Mouse (Mus musculus) cortical plate, adult 2 months (tissue): Measurements from ENCODE around the gene Has3. TPM values are rescaled to one million over a fixed set of nuclear protein-coding genes. Genes with fewer than 3 reads are reported as not detected.
A peak's percentile ranks its signal among the peaks of the same experiment; 100 is the strongest.

Source experiments
- H3K27ac ChIP-seq: fragments of 200-500 bp; 2 replicates; pipeline ENCODE4 v1.5.1; 2012; ENCODE audit warnings: low read length, control low read depth, inconsistent platforms; ENCODE audit not compliant: insufficient read depth
- H3K4me1 ChIP-seq: fragments of 200-500 bp; 2 replicates; pipeline ENCODE4 v1.6.1; 2011; ENCODE audit warnings: low read length; ENCODE audit not compliant: control insufficient read depth, insufficient read depth
- H3K4me3 ChIP-seq: fragments of 200-500 bp; 2 replicates; pipeline ENCODE4 v1.5.1; 2011; ENCODE audit warnings: mild to moderate bottlenecking, low read length, control low read depth; ENCODE audit not compliant: insufficient read depth
- CTCF ChIP-seq: fragments of 200-500 bp; IDR thresholded peaks from 2 replicates; pipeline ENCODE4 v1.5.1; 2011; ENCODE audit warnings: mild to moderate bottlenecking, control low read depth, low read length; ENCODE audit not compliant: insufficient read depth; ENCODE audit errors: extremely low read depth
- POLR2A ChIP-seq: fragments of 200-500 bp; IDR thresholded peaks from 2 replicates; pipeline ENCODE4 v1.6.1; 2011; ENCODE audit warnings: mild to moderate bottlenecking, low read length, control low read depth; ENCODE audit not compliant: insufficient read depth; ENCODE audit errors: extremely low read depth
- polyA plus RNA-seq: library from polyadenylated mRNA; depleted of rRNA; stranded (reverse); fragments of >200 nt; gene quantifications from 2 replicates; pipeline ENCODE4 v1.2.3, GENCODE M21; 2012

The Has3 gene
- polyA plus RNA-seq, 1 experiment = 0.92 TPM

DNA sequence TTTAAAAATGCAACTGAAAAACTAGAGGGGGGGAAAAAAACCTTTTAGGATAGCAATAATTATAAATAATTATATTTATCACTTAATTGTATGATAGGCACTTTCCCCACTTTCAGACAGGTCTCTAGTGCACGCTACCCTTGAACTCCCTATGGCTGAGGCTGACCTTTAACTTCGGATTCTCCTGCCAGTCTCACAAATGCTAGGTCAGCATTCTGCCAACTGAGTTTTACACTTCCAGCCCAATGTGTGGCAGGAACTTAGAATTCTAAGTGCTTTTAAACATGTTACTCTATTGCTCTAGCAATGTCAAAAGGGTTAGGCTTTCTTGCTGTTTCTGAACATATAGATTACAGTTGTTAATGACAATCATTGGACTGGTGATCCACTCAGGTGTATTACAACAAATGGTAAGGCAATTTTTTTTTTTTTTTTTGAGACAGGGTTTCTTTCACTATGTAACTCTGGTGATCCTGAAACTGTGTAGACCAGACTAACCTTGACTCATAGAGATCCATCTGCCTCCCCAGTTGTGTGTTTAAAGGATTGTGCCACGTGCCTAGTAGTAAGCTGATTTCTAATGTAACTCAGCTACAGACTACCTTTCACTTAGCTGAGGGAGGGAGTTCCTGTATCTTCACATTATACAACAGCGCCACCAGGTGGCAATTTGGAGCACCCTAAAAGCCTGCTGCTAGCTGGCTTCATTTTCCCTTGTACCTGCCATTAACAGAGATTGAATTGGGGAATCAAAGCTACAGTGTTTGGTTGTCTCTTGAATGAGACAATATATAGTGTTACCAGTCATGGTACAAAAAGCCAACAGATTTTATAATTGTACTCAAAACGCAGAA, 17.5 kb downstream of the Has3 start:
- TF ChIP-seq POLR2A (no peak), CTCF (peak; percentile 89)
- H3K27ac ChIP-seq = no peak overlapping the region
- H3K4me1 ChIP-seq = peaks cover 2% of the 10 kb centered on the region; the same call in 1 of the 2 replicates
- no peak overlapping the region for H3K4me3 ChIP-seq

DNA sequence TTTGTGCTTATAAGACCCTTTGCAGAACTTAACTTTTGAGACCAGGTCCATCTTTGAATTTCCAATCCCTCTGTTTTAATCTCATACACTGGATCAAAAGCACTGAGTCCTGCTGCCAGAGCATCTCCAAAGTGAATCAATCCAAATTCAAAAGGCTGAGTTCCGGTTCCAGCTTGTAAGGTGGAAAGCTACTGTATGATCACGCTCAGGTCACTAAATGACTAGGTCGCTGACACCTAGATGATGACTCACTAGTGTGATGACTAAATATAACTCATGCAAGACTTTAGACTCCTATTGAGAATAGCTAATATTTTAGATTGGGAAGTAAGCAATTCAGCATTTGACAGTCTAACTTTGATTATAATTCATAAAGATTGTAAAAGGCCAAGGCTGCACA, 18.8 kb downstream of the Has3 start:
- H3K4me1 ChIP-seq = peaks cover 2% of the 10 kb centered on the region; the same call in 1 of the 2 replicates
- no peak overlapping the region for H3K4me3 ChIP-seq
- no peak overlapping the region for H3K27ac ChIP-seq
- no peak for TF ChIP-seq CTCF
- no peak for TF ChIP-seq POLR2A

DNA sequence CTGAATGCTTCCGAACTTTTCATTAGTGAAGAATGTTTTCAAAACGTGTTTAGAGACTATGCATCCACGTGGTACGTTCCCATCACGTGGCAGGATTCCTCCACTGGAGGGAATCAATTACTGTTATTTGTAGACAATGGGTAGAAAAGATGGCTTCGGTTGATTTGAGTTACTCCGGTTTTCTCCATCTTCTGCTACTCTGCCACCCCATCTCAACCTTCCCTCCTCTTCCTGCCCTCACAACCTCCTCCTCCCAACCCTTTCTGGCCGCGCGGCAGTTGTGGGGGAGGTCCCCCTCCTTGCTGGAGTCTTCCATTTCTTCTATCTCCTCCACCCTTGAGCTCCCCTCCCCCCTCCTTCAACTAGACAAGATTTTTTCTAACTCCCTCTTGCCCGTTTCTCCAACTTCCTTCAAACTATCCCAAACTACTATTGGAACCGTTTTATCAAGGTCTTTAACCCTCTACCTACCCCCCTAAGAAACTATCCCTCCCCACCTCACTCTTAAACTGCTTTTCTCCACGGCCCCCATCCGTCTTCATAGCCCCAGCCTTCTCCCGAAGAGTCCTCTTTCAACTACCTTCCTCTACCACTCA, 22.3 kb downstream of the Has3 start:
- peaks cover 4% of the 10 kb centered on the region; the same call in 1 of the 2 replicates for H3K4me1 ChIP-seq
- H3K27ac ChIP-seq = no peak overlapping the region
- TF ChIP-seq POLR2A = no peak
- no peak for TF ChIP-seq CTCF
- H3K4me3 ChIP-seq = peak overlapping the region; percentile 79

- Histone ChIP-seq H3K4me1 (peaks cover 4% of the 10 kb centered on the region; the same call in 1 of the 2 replicates), H3K27ac (no peak overlapping the region), H3K4me3 (peak overlapping the region; percentile 79)
- no peak for TF ChIP-seq CTCF
- TF ChIP-seq POLR2A = no peak
Observed at GRCm38 (mm10) chr8:106892806-106893451, 22.9 kb downstream of the Has3 start.

DNA sequence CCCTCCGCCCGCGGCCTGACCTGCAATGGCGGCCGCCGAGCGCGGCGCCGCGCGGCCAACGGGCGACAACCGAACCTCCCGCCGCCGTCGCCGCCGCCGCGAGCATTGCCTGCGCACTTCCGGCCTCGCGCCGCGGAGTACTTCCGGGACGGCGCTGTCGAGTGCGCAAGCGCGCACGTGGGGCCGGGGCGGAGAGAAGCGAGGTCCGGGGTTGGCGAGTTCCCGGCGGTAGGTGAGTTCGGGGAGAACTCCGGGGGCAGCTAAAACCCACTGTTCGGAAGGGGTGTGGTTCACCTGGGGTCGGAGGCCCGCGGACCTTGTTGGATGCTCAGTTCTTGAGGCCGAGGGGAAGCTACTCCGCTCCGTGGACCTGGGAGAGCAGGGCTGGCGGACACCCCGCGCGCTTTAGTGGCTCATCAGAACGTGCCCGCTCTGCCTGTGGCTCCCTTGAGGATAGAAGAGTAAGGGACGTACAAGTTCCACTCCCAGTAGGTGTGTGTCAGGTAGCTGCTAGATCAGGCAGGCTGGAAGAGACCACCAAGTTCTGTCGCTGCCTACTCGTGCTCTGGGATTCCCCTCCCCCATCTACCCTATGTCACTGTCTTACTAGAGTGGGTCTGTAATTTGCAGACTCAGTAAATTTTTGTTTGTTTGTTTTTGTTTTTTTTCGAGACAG, 23.6 kb downstream of the Has3 start, which contains the start of gene Utp4:
TSS of gene Utp4 (plus strand) at position 156 of the 676 bp plus-strand sequence.
- Histone ChIP-seq H3K4me3 (peak within 1 kb of the TSS; percentile 79), H3K4me1 (peaks cover 4% of the 10 kb centered on the region; the same call in 1 of the 2 replicates), H3K27ac (0 out of 2 replicates have a peak within 1 kb of the TSS, but pooled peaks have one; percentile 33)
- TF ChIP-seq CTCF (no peak), POLR2A (peak; percentile 31; the same call in 1 of the 2 replicates)

GRCm38 (mm10) chr8:106899473-106899872, 29.4 kb downstream of the Has3 start:
- no peak overlapping the region for H3K4me3 ChIP-seq
- H3K27ac ChIP-seq = no peak overlapping the region
- TF ChIP-seq POLR2A (no peak), CTCF (no peak)
- peaks cover 2% of the 10 kb centered on the region; the same call in 1 of the 2 replicates for H3K4me1 ChIP-seq

DNA sequence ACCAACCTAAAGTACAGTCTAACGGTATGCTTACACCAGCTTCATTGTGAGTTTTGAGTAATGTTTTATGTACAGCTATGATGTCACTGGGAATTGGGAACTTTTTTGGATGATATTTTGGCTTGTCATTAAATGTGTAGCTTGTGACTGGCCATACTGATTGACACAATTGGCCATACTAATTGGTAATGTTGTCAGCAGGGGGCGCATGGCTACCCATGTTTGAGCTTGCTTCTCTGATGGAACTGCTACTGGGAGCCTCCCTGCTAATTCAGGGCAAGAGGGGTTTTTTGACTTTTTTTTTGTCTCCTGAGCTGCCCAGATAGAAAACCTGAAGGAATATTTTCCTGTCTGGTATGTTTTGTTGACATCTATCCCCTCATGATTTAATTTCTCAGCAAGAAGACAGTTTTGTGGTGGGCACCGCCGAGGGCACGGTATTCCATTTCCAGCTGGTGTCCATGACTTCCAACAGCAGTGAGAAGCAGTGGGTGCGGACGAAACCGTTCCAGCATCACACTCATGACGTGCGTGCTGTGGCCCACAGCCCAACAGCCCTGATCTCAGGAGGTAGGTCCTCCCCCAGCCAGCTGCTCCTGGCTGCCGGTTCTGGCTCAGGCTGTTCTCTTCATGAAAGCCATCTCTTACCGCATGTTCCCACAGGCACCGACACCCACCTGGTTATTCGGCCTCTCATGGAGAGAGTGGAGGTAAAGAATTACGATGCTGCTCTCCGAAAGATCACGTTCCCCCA, 35.9 kb downstream of the Has3 start:
- Histone ChIP-seq H3K27ac (peak overlapping the region; percentile 11; the same call in 1 of the 2 replicates), H3K4me1 (peaks cover 4% of the 10 kb centered on the region)

DNA sequence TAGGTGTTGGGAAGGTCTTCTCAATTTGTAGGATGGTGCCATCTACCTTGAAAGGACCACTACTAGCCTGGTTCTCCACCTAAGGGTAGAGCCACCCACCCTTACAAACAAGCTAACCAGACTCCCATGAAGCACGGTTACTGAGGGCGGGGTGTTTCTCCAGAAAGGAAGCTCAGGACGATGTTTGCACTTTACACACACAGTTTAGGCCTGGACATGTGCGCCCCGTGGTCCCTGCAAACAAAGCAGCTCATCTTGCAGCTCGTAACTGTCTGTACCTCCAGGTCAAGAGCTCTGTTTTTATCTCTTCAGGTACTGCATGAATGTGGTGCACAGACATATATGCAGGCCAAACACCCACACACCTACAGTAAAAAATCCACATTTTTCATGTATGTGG, 36.6 kb downstream of the Has3 start:
- TF ChIP-seq POLR2A = no peak
- no peak for TF ChIP-seq CTCF
- Histone ChIP-seq H3K4me3 (no peak overlapping the region), H3K27ac (peak overlapping the region; percentile 11; the same call in 1 of the 2 replicates), H3K4me1 (peaks cover 4% of the 10 kb centered on the region)

More for the DNA sequence above, 35.9 kb downstream of the Has3 start:
- no peak overlapping the region for H3K4me3 ChIP-seq
- TF ChIP-seq CTCF (peak; percentile 49), POLR2A (no peak)
